Mouse (Mus musculus): Measurements from ENCODE around the gene Polr1d. TPM values are rescaled to one million over a fixed set of nuclear protein-coding genes. Genes with fewer than 3 reads are reported as not detected.

The Polr1d gene
- 10 to 100 TPM; 66.6 to 74.8 TPM for total RNA-seq (2021)
- 24.2 and 35.7 TPM in 2 replicates for polyA plus RNA-seq (2012; rRNA removed)
- long read RNA-seq, transcript Polr1d-201 (2 exons, 1,196 nt), result major isoform, 43 of 58 reads
- long read RNA-seq, transcript Polr1d-202 (3 exons, 1,137 nt), result minor isoform, 11 of 58 reads
- long read RNA-seq, partial matches to known transcripts, result 3 of 58 reads
- long read RNA-seq, other reads (novel, unspliced or antisense), result 1 of 58 reads

DNA sequence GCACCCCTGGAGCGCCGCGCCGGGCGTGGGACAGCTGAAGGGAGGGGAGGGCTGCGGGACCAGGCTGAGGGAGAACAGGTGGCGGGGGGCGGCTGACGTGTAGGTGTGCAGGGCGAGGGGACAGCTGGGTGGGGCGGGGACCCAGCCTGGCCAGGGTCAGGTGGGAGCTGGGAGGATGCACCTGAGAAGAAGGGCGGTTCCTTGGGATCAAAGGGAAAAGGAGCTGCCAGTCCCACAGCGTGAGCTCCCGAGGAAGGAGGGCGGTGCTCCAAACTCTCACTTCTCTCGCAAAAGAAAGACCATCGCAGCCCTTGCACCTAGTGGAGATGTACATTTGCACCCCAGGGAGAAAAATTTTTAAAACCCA, at the start of gene Polr1d:
Gene Polr1d, plus strand, starts transcription at position 252 of the 367 bp plus-strand sequence.
- intact Hi-C loops (cut with DNase I), result loop anchor here (5.0 to 10.0 kb wide), 2 partner anchors 114 to 242 kb away; partner anchors contain the start of genes Mtif3 and Rpl21
- H3K36me3 ChIP-seq (ENCODE audit: control insufficient read depth, insufficient read depth, low read length), result peaks cover 16% of the 10 kb centered on the region
- TF ChIP-seq CTCF (IDR thresholded peaks at IDR 0.05) (no peak), EP300 (IDR thresholded peaks at IDR 0.05; ENCODE audit: insufficient read depth, low read depth, low read length) (no peak), POLR2A (IDR thresholded peaks at IDR 0.05; ENCODE audit: insufficient read depth, low read depth, low read length) (no peak)
- peaks cover 12% of the 10 kb centered on the region for H3K4me1 ChIP-seq (ENCODE audit: control insufficient read depth, insufficient read depth, low read length)
- peaks cover 2% of the 10 kb centered on the region for H3K79me2 ChIP-seq (replicated peaks; ENCODE audit: control insufficient read depth, insufficient read depth, low read length)
- no peak for DNase-seq
- peak within 1 kb of the TSS; percentile 98 for H3K27ac ChIP-seq
- no peaks in the 10 kb centered on the region for H3K27me3 ChIP-seq (ENCODE audit: control insufficient read depth, insufficient read depth, low read length)
- H3K9ac ChIP-seq (ENCODE audit: low read depth, low read length), result peak within 1 kb of the TSS; percentile 90
- WGBS, result under 1% methylated on average over 17 of the region's 17 CpGs
- H3K4me3 ChIP-seq, result peak within 1 kb of the TSS; percentile 84

- no peak overlapping the region for H3K9ac ChIP-seq (ENCODE audit: low read depth, low read length)
- H3K79me2 ChIP-seq (replicated peaks; ENCODE audit: control insufficient read depth, insufficient read depth, low read length), result peaks cover 3% of the 10 kb centered on the region; the same call in 1 of the 2 replicates
- peak in 1 of 2 experiments; percentile 52 for DNase-seq
- H3K4me3 ChIP-seq, result no peak overlapping the region
- H3K27me3 ChIP-seq (ENCODE audit: control insufficient read depth, insufficient read depth, low read length), result no peaks in the 10 kb centered on the region
- TF ChIP-seq CTCF (IDR thresholded peaks at IDR 0.05) (no peak), EP300 (IDR thresholded peaks at IDR 0.05; ENCODE audit: insufficient read depth, low read depth, low read length) (peak; percentile 48; the same call in 1 of the 2 replicates), POLR2A (IDR thresholded peaks at IDR 0.05; ENCODE audit: insufficient read depth, low read depth, low read length) (0 out of 2 replicates have a peak, but pooled peaks have one; percentile 8)
- peak overlapping the region; percentile 65 for H3K27ac ChIP-seq
- 56% methylated on average over 14 of the region's 14 CpGs for WGBS
- peaks cover 18% of the 10 kb centered on the region for H3K4me1 ChIP-seq (ENCODE audit: control insufficient read depth, insufficient read depth, low read length)
- intact Hi-C loops (cut with DNase I), result no loop called here
- no peaks in the 10 kb centered on the region for H3K36me3 ChIP-seq (ENCODE audit: control insufficient read depth, insufficient read depth, low read length)
These were observed 45.6 kb upstream of the Polr1d start for GRCm38 (mm10) chr5:147031281-147031680.

DNA sequence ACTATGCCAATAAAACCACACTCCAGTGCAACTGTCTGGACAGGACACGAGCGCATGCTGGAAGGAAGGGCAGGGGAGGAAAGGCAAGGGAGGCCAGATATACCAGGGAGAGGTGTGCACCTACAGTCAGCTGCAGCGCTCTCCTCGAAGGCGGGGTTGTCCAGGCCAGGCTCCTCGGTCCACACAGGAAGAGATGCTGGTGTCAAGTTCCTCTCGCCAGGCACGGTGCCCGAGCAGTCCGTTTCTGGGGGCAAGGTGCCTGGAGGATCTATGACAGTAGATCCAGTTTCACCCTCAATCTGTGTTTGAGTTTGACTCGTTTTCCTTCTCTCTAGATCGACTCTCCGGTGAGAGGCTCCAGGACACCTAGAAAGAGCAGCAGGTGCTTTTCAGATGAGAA, 43.7 kb upstream of the Polr1d start:
- 55% methylated on average over 13 of the region's 13 CpGs for WGBS
- peaks cover 12% of the 10 kb centered on the region; the same call in 1 of the 2 replicates for H3K36me3 ChIP-seq (ENCODE audit: control insufficient read depth, insufficient read depth, low read length)
- H3K27me3 ChIP-seq (ENCODE audit: control insufficient read depth, insufficient read depth, low read length), result no peaks in the 10 kb centered on the region
- H3K4me1 ChIP-seq (ENCODE audit: control insufficient read depth, insufficient read depth, low read length), result peaks cover 32% of the 10 kb centered on the region
- peaks cover 3% of the 10 kb centered on the region; the same call in 1 of the 2 replicates for H3K79me2 ChIP-seq (replicated peaks; ENCODE audit: control insufficient read depth, insufficient read depth, low read length)
- no peak overlapping the region for H3K4me3 ChIP-seq
- H3K9ac ChIP-seq (ENCODE audit: low read depth, low read length), result no peak overlapping the region
- TF ChIP-seq POLR2A (IDR thresholded peaks at IDR 0.05; ENCODE audit: insufficient read depth, low read depth, low read length) (no peak), EP300 (IDR thresholded peaks at IDR 0.05; ENCODE audit: insufficient read depth, low read depth, low read length) (no peak), CTCF (IDR thresholded peaks at IDR 0.05) (no peak)
- DNase-seq, result no peak
- intact Hi-C loops (cut with DNase I), result no loop called here
- peak overlapping the region; percentile 12 for H3K27ac ChIP-seq

DNA sequence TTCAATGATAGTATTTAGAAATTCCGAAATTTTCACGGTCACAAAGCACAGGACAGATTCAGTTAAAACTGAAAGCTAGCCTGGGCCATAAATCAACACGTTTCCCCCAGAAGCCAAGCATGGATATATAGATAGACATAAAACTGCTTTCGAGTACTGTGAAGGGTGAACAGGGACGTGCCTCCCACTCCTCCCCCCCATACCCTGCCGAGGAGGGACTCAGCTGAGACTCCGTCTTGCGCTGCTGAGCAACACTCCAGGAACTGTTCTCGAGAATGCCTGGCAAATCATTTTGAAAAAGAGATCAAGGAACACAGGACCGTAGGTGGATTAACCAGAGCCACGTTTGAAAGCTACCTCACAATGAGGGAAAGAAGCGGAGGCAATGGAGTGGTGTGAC, 42.6 kb upstream of the Polr1d start:
- Histone ChIP-seq H3K9ac (ENCODE audit: low read depth, low read length) (no peak overlapping the region), H3K36me3 (ENCODE audit: control insufficient read depth, insufficient read depth, low read length) (peaks cover 13% of the 10 kb centered on the region; the same call in 1 of the 2 replicates), H3K4me3 (no peak overlapping the region), H3K27me3 (ENCODE audit: control insufficient read depth, insufficient read depth, low read length) (no peaks in the 10 kb centered on the region), H3K27ac (peak overlapping the region; percentile 12; the same call in 1 of the 2 replicates), H3K79me2 (replicated peaks; ENCODE audit: control insufficient read depth, insufficient read depth, low read length) (peaks cover 4% of the 10 kb centered on the region; the same call in 1 of the 2 replicates), H3K4me1 (ENCODE audit: control insufficient read depth, insufficient read depth, low read length) (peaks cover 39% of the 10 kb centered on the region)
- 68% methylated on average over 12 of the region's 12 CpGs for WGBS
- TF ChIP-seq CTCF (IDR thresholded peaks at IDR 0.05), result no peak
- no peak for TF ChIP-seq EP300 (IDR thresholded peaks at IDR 0.05; ENCODE audit: insufficient read depth, low read depth, low read length)
- TF ChIP-seq POLR2A (IDR thresholded peaks at IDR 0.05; ENCODE audit: insufficient read depth, low read depth, low read length), result no peak
- DNase-seq, result no peak
- intact Hi-C loops (cut with DNase I), result no loop called here

DNA sequence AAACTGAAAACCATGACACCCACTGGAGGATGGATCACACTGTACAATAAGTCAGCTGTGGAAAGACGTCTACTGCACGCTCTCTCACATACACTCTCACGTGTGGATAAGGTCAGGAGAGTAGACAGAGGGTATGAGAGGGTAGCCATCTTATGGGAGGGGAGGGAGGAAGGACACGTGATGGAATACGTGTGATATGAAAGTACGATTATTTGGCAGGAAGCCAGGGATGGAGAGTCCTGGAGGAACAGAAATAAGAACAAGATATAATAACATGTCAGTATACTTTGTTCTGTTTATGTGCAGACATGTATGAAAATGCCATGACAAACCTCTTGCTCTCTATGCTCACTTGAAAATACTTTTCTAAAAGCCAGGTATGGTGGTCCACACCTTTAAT, 41.5 kb upstream of the Polr1d start:
- no peaks in the 10 kb centered on the region for H3K27me3 ChIP-seq (ENCODE audit: control insufficient read depth, insufficient read depth, low read length)
- no peak for TF ChIP-seq EP300 (IDR thresholded peaks at IDR 0.05; ENCODE audit: insufficient read depth, low read depth, low read length)
- no peak for TF ChIP-seq POLR2A (IDR thresholded peaks at IDR 0.05; ENCODE audit: insufficient read depth, low read depth, low read length)
- no peak for TF ChIP-seq CTCF (IDR thresholded peaks at IDR 0.05)

GRCm38 (mm10) chr5:147036028-147036427, 40.8 kb upstream of the Polr1d start:
- Histone ChIP-seq H3K36me3 (ENCODE audit: control insufficient read depth, insufficient read depth, low read length) (peaks cover 15% of the 10 kb centered on the region; the same call in 1 of the 2 replicates), H3K4me1 (ENCODE audit: control insufficient read depth, insufficient read depth, low read length) (peaks cover 49% of the 10 kb centered on the region), H3K4me3 (peak overlapping the region; percentile 11; the same call in 1 of the 2 replicates), H3K9ac (ENCODE audit: low read depth, low read length) (peak overlapping the region; percentile 47), H3K27me3 (ENCODE audit: control insufficient read depth, insufficient read depth, low read length) (no peaks in the 10 kb centered on the region), H3K27ac (peak overlapping the region; percentile 91), H3K79me2 (replicated peaks; ENCODE audit: control insufficient read depth, insufficient read depth, low read length) (peaks cover 6% of the 10 kb centered on the region; the same call in 1 of the 2 replicates)
- intact Hi-C loops (cut with DNase I), result loop anchor here (1.0 kb wide), 1 partner anchor 39 kb away; no protein-coding TSS in a partner anchor
- peak; percentile 88; the same call in 1 of the 2 replicates for TF ChIP-seq EP300 (IDR thresholded peaks at IDR 0.05; ENCODE audit: insufficient read depth, low read depth, low read length)
- no peak for TF ChIP-seq CTCF (IDR thresholded peaks at IDR 0.05)
- TF ChIP-seq POLR2A (IDR thresholded peaks at IDR 0.05; ENCODE audit: insufficient read depth, low read depth, low read length), result peak; percentile 78
- WGBS, result 34% methylated on average over 10 of the region's 10 CpGs
- peak; percentile 63 to 79 for DNase-seq

More for the DNA sequence above, 41.5 kb upstream of the Polr1d start:
- peaks cover 6% of the 10 kb centered on the region; the same call in 1 of the 2 replicates for H3K79me2 ChIP-seq (replicated peaks; ENCODE audit: control insufficient read depth, insufficient read depth, low read length)
- H3K4me3 ChIP-seq, result no peak overlapping the region
- 39% methylated on average over 6 of the region's 6 CpGs for WGBS
- peaks cover 46% of the 10 kb centered on the region for H3K4me1 ChIP-seq (ENCODE audit: control insufficient read depth, insufficient read depth, low read length)
- DNase-seq, result no peak
- H3K27ac ChIP-seq, result peak overlapping the region; percentile 91
- H3K9ac ChIP-seq (ENCODE audit: low read depth, low read length), result no peak overlapping the region
- intact Hi-C loops (cut with DNase I), result no loop called here
- peaks cover 15% of the 10 kb centered on the region; the same call in 1 of the 2 replicates for H3K36me3 ChIP-seq (ENCODE audit: control insufficient read depth, insufficient read depth, low read length)
